Mouse (Mus musculus) urinary bladder, adult 2 months (tissue): Measurements from ENCODE around the gene Tspan7. TPM values are rescaled to one million over a fixed set of nuclear protein-coding genes. Genes with fewer than 3 reads are reported as not detected.
A peak's percentile ranks its signal among the peaks of the same experiment; 100 is the strongest.

Experiments used
- DNase-seq: peaks from one replicate; pipeline ENCODE4 v3.0.0; 2022; ENCODE audit warnings: low spot score
- polyA plus RNA-seq: library from polyadenylated mRNA; depleted of rRNA; stranded (reverse); fragments of >200 nt; gene quantifications from 2 replicates; pipeline ENCODE4 v1.2.3, GENCODE M21; 2012; rRNA removed

The Tspan7 gene
- polyA plus RNA-seq: 93.6 and 109 TPM in 2 replicates

DNA sequence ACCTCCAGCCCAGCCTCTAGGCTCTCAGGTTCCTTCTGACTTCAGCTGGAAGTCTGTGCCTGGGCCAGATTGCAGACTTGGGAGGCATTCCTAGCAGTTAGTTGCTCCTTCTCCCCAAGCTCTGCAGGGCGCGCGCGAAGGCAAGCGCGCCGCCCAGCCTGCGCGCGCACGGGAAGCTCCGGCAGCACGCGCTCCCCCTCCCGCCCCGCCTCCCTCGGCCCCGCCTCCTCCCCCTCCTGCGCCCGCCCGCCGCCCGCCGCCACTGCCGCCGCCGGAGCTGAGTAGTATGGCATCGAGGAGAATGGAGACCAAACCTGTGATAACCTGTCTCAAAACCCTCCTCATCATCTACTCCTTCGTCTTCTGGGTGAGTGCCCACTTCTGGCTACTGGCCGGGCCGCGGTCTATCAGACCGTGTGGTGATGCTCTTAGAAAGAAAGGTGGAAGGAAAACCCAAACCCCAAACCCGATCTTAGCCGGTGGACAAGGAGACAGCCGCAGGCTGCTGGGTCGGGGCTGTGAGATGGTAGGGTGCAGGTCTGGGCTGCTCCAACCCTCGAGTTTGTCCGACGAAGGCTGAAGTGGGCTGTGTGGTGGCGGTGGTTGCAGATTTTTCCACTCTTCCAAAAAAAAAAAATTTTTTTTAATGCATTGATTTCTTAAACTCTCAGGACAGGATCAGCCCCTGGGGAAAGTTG lies at the start of gene Tspan7:
Tspan7 (plus strand) TSS at position 287 of the 698 bp plus-strand sequence.
- DNase-seq: peak; percentile 29

DNA sequence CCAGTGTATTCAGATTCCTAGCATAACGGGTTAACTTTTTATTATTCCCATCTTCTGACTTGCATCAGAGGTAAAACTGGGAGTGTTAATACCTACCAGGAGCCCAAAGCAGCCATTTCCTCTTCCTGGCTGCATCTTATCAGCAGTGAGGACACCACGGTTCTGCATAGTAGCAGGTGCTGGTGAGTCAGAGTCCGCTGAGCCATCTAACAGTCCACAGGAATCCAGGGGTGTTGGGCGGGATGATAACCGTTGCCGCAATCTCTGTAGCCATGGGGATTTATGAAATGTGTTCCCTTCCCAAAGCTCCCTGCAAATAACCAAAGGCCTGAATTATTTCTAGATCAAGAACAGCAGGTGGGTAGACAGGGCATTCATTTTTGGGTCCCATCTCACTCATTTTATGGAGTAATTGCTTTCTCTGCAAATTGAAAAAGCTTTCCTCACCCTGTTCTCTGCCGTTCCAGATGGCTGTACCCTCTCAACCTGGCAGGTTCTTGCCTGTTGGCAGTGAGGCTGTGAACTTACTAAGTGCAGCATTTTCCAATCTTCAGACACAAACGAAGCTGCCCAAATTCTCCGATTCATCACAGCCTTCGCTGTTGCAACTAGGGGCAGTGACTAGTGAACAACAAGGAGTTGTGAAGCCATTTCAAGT lies 35.5 kb upstream of the Tspan7 start:
- no peak for DNase-seq

DNA sequence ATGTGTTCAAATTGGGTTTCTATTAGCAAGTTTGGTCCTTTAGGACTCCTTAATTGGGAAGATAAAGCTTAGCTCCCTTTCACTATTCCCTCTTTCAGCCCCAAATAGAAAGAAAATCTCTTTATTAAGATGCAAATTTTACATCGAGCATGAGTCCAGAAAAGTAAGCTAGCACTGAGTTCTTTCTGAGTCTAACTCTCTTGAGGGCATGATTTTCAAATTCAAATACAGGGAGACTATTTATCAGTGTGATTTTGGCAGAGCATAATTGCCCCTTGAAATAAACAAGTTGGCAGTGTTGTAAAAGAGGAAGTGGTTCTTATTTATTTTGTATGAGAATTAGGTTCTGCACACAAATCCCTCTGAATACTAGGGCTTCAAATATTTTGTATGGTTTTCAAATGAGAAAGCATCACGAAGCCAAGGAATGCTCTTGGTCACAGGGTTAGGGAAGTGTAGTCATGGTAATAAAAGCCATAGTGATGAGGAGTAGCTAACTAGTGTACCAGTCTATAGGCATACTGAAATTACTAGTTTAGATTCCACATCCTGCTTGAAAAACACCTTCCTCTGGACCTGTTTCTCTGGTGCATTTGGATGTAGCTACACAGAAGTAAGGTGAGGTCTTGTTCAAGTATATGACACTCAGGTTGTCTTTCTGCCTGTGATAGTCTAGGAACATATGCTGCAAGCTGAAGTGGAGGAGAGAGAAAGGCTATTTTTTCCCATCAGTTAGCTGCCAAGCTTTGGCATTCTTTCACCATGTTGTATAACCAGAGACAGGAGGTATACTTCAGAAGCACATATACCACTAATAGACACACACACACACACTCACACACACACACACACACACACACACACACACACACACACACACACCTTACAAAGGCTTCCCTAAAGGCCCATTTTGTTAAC lies 34.6 kb upstream of the Tspan7 start:
- DNase-seq: no peak

DNA sequence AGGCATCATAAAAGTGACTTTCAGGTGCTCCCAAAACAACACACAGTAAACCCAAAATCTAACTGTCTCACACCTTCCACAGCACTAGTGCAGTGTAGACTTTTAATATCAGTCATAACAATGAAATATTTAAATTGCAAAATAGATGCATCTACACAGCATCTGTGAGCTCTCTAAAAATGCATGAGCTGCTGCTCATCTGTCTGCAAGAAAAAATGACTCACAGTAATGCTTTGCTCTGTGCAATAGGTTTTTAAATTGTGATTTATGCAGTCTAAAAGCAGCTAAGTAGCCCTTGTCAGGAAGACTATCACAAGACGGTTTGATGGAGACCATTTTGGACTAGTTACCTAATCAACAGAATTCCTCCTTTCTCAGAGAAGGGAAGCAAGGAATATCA lies 31.2 kb upstream of the Tspan7 start:
- DNase-seq: no peak

DNA sequence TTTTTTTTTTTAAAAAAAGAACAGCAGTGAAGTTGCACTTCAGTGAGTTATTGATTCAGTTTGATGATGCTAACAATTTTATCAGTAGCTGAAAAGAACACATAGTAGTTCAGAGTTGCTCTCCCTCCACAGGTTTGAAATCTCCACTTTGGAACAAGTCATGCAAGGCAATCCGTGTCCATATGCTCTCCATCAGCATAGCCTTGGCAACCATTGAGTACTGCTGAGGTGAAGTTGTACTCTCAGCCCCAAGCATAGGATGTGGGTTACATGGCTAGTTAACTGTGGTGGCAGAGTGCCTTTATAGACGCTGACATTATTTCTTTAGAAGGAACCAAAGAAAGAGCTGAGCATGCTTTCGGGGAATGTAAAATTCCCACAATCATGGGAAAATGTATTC lies 27.7 kb upstream of the Tspan7 start:
- DNase-seq: no peak

DNA sequence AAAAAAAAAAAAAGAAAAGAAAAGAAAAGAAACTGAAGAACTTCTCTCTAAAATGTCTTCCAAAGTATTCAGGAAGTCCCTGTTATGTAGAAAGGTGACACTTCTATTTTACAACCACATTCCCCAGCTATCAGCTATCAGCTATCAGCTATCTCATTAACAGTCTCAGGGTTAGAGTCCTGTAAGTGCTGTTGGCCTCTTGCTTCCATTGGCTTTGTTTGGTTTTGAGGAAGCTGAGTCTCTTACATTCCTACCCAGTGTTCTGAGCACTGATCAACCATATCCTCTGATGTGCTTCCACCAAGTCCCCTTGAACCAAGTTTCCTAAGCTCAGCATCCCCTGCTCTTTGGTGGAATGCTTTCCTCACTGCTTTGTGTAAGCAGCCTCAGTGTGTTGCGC lies 7.9 kb upstream of the Tspan7 start:
- DNase-seq: no peak

DNA sequence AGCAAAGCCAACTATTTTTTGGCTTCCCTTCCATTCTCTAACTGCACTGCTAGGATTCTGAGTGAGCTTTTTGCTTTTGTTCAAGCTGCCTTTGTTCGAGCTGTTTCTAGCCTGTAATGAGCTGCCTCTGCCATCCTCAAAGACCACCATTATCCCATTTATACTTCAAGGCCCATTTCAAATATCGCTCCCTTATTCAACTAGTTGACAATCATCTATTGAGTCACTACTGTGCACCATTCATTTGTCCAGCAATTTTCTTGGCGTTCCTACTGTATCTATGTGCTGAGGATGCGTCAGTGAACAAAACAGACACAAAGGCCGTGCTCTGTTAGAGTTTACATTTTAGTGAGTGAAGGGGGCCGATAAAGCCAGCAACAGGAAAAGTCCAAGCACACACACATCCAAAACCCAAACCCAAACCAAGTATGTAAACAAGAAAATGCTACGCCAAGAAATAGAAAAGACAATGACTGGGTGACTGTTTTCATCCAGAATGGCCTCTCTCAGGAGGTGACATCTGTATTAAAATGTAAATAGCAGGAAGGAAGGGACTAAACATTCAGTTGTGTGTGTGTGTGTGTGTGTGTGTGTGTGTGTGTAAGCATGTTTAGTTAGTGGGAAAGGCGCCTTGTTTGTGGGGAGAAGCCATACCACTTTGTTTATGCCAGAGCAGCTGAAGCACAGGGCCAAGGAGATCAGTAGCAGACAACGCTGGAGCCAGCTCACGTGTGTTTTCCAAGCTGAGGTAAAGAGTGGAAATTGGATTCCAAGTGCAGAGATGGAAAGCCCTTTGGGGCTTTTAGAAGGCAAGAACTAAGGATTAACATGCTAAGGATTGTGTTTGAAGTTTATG lies 5.7 kb upstream of the Tspan7 start:
- DNase-seq: no peak

DNA sequence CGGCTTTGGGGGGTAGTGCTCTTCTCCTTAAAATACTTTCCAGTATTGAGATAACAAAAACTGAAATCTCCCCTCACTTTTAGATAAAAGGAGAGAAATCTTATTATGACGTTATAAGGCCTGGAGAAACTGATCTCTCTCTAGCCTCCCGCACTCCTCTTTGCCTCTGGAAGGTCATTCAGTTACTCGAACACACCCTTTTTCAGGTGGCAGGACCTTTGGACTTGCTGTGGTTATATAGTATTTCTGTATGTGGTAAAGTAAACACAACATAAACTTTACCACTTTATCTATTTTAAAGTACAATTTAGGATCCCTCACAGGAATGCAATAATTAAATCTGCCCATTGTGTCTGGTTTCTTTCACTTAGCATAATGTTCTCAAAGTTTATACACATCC lies 5.0 kb upstream of the Tspan7 start:
- DNase-seq: no peak

DNA sequence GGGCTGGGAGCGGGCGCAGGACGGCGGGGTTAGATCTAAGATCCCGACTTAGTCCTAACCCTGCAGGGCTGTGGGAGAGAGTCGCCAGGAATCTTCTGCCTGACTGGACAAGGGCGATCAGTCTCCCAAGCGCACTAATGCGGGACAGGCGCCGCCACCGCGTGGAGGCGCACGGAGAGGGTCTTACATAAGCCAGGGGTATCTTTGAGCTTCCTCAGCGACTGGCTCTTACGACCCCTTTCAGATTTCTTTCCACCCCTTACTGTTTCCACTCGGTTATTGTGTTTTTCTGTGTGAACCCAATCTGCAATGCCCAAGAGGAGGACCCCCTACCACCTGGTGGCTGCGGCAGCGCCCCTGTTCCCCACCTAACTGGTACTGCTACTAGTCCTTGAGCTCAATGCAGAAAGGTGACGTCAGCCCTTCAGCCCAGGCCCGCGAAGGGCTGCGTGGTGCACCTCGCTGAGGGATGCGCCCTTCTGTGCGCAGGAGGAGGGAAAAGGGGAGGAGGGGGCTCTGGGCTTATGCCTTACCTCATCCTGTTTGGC lies 780 bp downstream of the Tspan7 start:
- DNase-seq: peak; percentile 22

DNA sequence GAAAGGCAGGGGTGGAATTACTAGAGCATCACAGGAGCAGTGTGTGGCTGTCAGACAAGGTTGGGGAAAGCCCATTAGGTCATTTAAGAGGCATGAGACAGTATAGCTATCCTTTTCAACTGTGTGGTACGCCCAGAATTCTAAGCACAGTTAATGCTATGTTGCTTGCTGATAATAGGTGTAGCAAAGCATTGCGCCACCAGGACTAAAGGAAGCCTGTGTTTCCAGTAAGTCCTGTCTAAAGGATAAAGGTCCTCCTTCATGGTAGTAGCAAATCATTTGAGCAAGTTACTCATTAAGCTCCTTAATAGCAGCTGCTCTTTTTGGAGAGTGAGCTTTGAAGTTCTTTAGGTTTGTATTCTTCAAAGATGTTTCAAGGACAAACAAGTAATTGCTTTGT lies 13.6 kb downstream of the Tspan7 start:
- DNase-seq: no peak

DNA sequence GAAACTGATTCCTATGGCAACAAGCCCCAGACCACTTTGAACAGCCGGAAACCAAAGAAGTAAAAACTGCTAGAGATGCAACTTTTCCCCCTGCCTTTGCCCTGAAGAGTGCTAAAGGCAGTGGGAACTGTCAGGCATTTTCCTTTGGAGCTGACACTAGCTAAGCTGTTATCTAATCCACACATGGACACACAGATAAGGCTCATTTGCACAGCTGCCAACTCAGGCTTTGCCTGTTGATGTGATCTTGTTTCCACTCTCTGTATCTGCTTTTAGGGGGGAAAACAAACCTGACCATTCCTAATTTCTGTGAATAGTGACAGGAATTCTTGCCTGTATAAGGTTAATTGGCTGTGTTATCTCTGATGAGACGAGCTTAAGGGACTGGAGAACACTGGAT lies 17.7 kb downstream of the Tspan7 start:
- no peak for DNase-seq

DNA sequence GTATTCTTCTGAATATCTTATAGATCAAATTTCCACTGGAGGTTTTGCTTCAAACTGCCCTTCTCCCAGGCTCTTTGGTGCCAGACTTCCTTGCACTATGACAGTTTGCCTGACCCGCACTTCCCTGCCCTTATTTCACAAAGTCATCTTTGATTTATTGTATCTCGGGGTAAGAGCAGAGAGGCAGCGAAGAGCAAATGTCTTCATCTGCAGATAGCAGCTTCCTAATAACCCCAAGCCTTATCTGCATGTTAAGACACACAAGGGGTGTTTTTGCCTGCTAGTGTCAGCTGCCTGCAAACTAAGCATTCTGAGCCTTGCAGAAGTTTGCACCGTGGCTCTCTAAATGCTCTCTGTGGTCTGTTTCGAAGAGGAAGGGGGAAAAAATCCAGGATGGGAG lies 29.5 kb downstream of the Tspan7 start:
- no peak for DNase-seq

DNA sequence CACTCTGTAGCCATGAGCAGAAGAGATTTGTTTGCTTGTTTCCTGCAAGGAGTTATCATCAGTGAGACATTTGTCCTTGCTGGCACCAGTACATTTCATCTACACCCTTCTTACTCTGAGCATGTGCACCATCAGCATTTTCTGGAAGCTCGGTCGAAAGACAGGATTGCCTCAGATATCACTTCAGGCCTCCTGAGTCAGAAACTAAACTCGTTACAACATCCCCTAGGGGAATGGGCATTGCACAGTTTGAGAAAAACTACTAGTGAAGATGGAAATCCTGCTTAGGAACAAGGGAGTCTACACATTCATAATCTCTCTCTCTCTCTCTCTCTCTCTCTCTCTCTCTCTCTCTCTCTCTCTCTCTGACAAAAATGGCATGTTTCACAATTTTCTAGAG lies 30.0 kb downstream of the Tspan7 start:
- no peak for DNase-seq

DNA sequence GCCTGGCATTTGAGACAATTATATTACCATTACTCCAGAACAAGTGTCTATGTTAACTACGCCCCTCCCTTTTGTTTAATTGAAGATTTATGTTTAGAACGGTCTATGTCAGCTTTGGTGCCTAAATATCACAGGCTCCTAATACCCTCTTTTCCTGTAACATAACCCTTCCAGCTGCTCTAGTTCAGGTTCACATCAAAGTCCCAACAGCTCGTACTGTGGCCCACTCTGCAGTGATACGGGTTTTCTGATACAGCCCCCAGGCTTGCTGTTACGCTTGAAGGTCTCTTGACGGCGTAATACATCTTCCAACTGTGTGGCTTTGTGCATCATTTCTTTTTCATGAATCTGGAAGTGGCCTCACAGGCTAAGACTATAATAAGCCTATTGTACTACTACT lies 31.5 kb downstream of the Tspan7 start:
- no peak for DNase-seq

DNA sequence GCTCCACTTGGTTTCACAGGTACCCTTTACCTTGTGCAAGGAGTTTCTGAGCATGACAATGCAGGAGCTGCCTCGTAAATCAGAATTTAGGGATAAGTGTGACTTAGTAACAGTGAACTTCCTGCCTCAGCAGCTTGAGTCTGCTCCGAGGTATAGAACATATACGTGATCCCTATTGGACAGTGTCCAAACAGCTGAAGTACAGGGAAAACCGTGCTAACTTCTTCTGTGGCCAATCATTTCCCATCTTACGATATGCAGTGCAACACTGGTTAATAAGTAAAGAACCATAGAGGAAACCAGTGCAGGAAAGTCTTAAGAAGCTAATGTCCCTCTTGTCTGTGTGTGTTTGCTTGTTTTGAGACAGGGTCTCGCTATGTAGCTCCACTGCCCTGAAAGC lies 32.0 kb downstream of the Tspan7 start:
- DNase-seq: no peak

DNA sequence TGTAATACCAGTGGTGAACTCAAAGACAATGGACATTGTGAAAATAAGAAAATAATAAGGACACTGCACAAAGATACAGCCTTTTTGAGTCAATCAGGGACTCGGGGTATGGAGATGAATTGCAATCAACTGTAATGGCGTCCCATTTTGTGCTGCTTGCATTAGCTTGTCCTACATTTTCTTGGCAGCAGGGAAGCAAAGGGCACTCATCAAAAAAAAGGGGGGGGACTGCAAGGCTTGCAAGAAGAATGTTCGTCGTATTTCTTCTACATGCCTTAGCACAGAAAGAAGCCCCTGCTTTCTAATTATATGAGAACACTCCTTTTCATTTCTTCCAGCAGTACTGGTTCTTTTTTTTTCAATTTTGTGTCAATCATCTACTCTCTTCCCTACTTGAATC lies 32.8 kb downstream of the Tspan7 start:
- DNase-seq: no peak

DNA sequence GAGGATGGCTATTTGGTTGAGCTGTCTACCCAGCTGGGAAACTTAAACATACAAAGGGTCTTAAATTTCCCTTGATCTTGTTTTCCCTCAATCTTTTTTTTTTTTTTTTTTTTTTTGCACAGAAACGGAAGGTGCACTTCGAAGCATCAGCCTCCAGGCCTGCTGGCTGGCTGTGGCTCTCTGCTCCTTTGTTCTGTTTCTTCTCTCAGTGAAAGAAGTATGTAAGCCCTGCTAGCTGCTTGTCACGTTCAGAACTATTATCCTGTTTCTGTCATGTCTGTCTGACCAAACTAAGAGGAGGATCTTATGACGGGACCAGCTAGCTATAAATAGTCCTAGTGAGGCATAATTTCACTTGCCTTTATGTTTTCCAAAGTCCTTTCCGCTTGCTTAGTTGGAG lies 33.6 kb downstream of the Tspan7 start:
- DNase-seq: no peak

DNA sequence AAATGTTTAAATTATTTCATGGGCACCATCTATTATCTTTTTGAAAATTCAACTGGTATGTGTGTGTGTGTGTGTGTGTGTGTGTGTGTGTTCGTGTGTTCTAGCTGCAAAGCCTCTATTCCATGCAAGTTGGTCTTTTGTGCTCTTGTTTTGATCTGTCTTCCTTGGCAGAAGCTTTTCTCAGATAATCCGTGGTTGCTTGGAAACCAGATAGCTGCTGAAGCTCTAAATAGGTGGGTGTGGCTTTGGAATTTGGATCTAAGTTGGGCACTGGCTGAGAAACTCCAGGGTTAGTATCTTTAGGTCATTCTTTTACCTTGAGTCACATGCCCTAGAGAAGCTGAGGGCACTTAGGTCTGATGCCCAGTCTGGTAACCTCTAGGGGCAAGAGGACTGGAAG lies 50.5 kb downstream of the Tspan7 start:
- DNase-seq: no peak

DNA sequence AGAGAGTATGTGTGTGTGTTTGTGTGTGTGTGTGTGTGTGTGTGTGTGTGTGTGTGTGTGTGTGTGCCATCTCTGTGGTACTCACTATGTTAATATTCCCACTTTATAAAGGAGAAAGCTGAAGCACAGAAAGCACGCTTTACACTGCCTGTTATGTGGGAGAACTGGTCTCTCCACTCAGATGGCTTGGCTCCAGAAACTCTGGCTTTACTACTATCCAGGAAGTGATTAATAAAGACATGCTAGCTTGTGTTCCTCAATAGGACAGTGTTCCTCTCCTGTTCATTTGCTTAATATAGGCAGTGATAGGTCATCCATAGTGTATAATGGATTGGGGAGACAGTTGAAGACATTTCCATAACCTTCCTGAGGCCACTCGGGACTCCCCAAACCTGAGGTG lies 54.1 kb downstream of the Tspan7 start:
- DNase-seq: no peak

DNA sequence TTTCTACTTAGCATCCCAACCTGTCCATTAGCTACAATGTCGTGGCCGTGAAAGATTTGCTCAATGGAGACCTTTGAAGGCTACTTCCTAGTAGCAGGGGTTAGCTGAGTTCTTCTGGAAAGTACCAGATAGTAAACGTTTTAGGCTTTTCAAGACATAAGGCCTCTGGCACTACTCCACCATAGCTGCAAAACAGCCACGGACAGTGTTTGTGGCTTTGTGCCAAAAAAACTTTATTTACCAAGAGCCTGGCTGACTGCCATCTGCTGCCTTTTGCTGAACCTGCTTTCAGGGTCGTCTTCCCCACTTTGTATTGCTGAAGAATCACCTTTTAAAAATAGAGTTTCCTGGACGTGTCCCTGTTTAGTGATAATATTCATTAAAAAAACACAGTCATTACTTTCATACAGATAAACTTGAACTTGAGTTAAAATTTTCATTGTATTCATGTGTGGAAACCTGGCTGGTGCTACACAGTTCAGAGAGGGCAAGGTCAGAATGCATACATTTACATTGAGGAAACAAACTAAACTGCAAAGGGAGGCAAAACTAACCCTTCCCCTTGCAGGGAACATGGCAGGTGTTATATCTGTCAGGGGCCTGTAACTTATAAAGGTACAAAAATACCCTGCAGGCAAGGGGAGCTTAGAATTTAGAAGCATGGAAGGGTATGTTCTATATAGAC lies 54.7 kb downstream of the Tspan7 start:
- no peak for DNase-seq

DNA sequence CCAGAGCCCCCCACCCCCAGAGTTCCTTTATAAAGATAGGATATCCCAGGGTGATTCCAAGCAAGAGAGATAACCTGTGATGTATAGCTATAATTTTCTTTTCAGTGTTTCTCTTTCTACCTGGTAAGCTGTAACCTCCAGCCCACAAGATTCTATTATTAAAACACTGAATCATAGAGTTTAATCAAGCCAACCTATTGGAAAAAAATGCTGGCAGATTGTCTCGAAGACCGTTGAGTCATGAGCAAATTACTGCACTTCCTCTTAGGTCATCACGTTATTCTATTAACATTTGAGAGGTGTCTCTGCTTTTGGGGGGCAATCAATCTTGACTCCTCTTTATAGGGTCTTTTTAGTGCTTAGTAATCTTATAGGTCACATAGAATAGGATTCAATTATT lies 61.9 kb downstream of the Tspan7 start:
- DNase-seq: no peak
